Mouse (Mus musculus): ENCODE results near the gene Rffl. TPM values are rescaled to one million over a fixed set of nuclear protein-coding genes. Genes with fewer than 3 reads are reported as not detected.
A peak's percentile ranks its signal among the peaks of the same experiment; 100 is the strongest.

Rffl gene
- polyA plus RNA-seq, 1 experiment: 15.3 TPM

DNA sequence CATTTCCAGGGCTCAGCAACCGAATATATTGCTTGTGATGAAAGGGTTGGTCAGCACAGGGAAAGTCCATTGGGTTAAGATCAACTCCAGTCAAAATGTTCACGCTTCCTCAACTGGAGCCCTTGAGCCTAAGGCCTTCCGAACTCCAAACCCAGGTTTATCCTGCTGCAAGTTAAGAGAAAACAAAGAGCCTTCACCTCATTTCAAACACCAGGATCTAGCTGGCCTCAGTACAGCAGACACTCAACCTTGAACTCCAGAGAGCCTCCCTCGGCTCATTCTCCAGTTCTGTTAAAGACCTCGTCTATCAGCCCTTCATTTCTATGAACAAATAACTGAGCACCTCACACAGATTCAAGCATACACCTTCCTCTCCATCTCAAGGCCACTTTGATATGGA is 90.9 kb downstream of the Rffl start:
- no peaks in the 10 kb centered on the region; the same call in 1 of the 2 replicates for H3K36me3 ChIP-seq (ENCODE audit: control insufficient read depth, insufficient read depth, low read length)
- peak overlapping the region; percentile 22 for H3K4me3 ChIP-seq (ENCODE audit: insufficient read depth, low read depth, low read length)
- TF ChIP-seq POLR2A (IDR thresholded peaks at IDR 0.05; ENCODE audit: low read depth, low read length) (no peak), CTCF (conservative IDR thresholded peaks at IDR 0.05; ENCODE audit: insufficient read depth, insufficient read length, low read depth, low read length) (no peak)
- WGBS: 33% methylated on average over 5 of the region's 5 CpGs
- H3K27ac ChIP-seq (ENCODE audit: insufficient read depth, low read depth, low read length): no peak overlapping the region
- DNase-seq: no peak
- no peaks in the 10 kb centered on the region for H3K27me3 ChIP-seq (replicated peaks; ENCODE audit: control insufficient read depth, insufficient read depth, low read length)
- H3K4me1 ChIP-seq (ENCODE audit: control insufficient read depth, insufficient read depth, low read length): peaks cover 15% of the 10 kb centered on the region

DNA sequence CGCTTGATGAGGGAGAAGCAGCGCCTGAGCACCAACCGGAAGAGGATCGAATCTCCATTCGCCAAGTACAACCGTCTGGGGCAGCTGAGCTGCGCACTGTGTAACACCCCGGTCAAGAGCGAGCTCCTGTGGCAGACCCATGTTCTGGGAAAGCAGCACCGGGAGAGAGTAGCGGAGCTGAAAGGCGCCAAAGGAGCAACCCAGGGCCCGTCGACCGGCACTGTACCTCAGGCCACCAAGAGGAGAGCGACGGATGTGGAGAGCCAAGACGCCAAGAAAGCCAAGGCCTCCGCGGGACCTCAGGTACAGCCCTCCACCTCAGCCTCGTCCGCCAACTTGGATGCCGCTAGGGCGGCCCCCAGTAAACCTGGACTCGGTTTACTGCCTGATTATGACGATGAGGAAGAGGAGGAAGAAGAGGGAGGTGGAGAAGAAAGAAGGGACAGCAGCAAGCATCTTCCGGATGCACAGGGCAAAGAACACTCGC is 106.5 kb downstream of the Rffl start:
- Histone ChIP-seq H3K4me3 (ENCODE audit: insufficient read depth, low read depth, low read length) (peak overlapping the region; percentile 69), H3K27ac (ENCODE audit: insufficient read depth, low read depth, low read length) (peak overlapping the region; percentile 63), H3K27me3 (replicated peaks; ENCODE audit: control insufficient read depth, insufficient read depth, low read length) (no peaks in the 10 kb centered on the region), H3K4me1 (ENCODE audit: control insufficient read depth, insufficient read depth, low read length) (peaks cover 3% of the 10 kb centered on the region; the same call in 1 of the 2 replicates), H3K36me3 (ENCODE audit: control insufficient read depth, insufficient read depth, low read length) (peaks cover 2% of the 10 kb centered on the region; the same call in 1 of the 2 replicates)
- WGBS: under 1% methylated on average over 28 of the region's 28 CpGs
- no peak for DNase-seq
- no peak for TF ChIP-seq CTCF (conservative IDR thresholded peaks at IDR 0.05; ENCODE audit: insufficient read depth, insufficient read length, low read depth, low read length)
- no peak for TF ChIP-seq POLR2A (IDR thresholded peaks at IDR 0.05; ENCODE audit: low read depth, low read length)

DNA sequence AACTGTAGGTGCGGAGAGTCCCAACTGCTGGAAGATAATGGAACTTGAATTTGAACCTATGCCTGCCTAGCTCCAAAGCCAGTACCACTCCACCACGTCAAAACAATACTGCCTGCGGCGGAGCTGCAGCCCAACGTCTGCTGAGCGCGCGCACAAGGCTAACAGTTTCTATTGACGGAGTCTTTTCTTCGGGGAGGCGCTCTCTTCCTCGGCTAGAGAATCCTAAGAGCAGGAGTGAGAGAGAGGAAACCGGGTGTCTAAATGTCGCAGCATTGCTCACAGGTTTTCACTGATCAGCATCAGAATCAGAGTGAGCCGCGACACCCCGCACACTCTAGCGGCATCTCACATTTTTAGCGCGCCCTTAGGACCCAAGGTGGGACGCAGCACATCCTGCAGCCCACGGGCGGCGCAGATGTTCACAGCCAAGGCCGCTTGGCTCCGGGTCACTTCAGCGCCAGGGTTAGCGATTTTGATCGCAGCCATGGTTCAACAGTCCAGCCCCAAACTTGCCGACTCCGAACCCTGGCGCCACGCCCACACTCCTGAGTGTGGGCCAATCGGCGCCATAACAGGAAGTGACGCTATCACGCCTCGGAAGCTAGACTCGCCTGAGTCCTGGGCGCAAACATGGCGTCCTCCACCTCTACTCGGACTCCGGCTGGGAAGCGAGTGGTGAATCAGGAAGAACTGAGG is 107.1 kb downstream of the Rffl start, which contains the start of the genes Cct6b and Zfp830:
Gene Cct6b (minus strand): TSS at position 580 of the 696 bp plus-strand sequence.
Gene Zfp830 (plus strand): TSS at position 604 of the 696 bp plus-strand sequence.
- Histone ChIP-seq H3K27ac (ENCODE audit: insufficient read depth, low read depth, low read length) (peak within 1 kb of the TSS; percentile 77), H3K4me3 (ENCODE audit: insufficient read depth, low read depth, low read length) (peak within 1 kb of the TSS; percentile 69), H3K36me3 (ENCODE audit: control insufficient read depth, insufficient read depth, low read length) (peaks cover 2% of the 10 kb centered on the region; the same call in 1 of the 2 replicates), H3K4me1 (ENCODE audit: control insufficient read depth, insufficient read depth, low read length) (peaks cover 3% of the 10 kb centered on the region; the same call in 1 of the 2 replicates), H3K27me3 (replicated peaks; ENCODE audit: control insufficient read depth, insufficient read depth, low read length) (no peaks in the 10 kb centered on the region)
- TF ChIP-seq POLR2A (IDR thresholded peaks at IDR 0.05; ENCODE audit: low read depth, low read length) (peak; percentile 76), CTCF (conservative IDR thresholded peaks at IDR 0.05; ENCODE audit: insufficient read depth, insufficient read length, low read depth, low read length) (no peak)
- DNase-seq: peak; percentile 98
- under 1% methylated on average over 44 of the region's 44 CpGs for WGBS

DNA sequence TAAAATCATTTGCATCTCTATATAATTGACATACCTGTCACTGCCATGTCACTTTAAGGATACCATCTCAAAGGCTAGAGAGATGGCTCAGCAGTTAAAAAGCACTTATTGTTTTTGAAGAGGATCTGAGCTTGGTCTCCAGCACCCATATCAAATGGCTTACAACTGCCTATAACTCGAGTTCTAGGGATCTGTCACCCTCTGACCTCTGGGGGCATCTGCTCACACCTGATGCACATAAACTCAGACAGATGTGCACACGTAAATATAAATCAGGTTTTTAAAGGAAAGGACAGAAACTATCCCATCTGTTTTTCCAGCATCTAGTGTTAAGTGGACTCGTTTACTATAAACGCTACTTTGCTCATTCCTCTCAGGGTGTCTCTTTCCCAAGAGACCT is 107.7 kb downstream of the Rffl start:
- no peak for DNase-seq
- TF ChIP-seq POLR2A (IDR thresholded peaks at IDR 0.05; ENCODE audit: low read depth, low read length): no peak
- TF ChIP-seq CTCF (conservative IDR thresholded peaks at IDR 0.05; ENCODE audit: insufficient read depth, insufficient read length, low read depth, low read length): no peak
- no peak overlapping the region; the same call in 1 of the 2 replicates for H3K4me3 ChIP-seq (ENCODE audit: insufficient read depth, low read depth, low read length)
- peaks cover 3% of the 10 kb centered on the region; the same call in 1 of the 2 replicates for H3K4me1 ChIP-seq (ENCODE audit: control insufficient read depth, insufficient read depth, low read length)
- H3K36me3 ChIP-seq (ENCODE audit: control insufficient read depth, insufficient read depth, low read length): peaks cover 2% of the 10 kb centered on the region; the same call in 1 of the 2 replicates
- H3K27ac ChIP-seq (ENCODE audit: insufficient read depth, low read depth, low read length): peak overlapping the region; percentile 77; the same call in 1 of the 2 replicates
- H3K27me3 ChIP-seq (replicated peaks; ENCODE audit: control insufficient read depth, insufficient read depth, low read length): no peaks in the 10 kb centered on the region
- WGBS: 5% methylated on average over 4 of the region's 4 CpGs

DNA sequence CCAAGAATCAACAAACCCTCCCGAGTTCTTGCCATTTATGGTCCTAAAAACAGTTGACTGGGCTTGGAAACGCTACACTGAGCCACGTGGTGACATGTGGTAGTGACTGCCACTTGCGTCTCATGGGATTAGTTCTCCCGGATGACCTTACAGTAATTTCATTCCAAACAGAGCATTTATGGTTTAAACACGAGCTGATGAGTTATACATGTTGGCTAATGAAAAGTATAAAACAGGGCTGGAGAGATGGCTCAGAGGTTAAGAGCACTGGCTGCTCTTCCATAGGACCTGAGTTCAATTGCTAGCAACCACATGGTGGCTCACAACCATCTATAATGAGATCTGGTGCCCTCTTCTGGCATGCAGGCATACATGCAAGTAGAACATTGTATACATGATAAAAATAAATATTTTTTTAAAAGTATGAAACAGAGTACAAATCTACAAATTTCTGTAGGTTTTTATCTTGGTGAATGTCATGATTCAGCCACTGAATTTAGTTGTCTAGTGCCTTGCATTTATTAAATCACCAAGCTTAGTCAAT is 108.7 kb downstream of the Rffl start:
- Histone ChIP-seq H3K4me3 (ENCODE audit: insufficient read depth, low read depth, low read length) (no peak overlapping the region), H3K36me3 (ENCODE audit: control insufficient read depth, insufficient read depth, low read length) (peaks cover 2% of the 10 kb centered on the region; the same call in 1 of the 2 replicates), H3K27ac (ENCODE audit: insufficient read depth, low read depth, low read length) (no peak overlapping the region), H3K4me1 (ENCODE audit: control insufficient read depth, insufficient read depth, low read length) (peaks cover 3% of the 10 kb centered on the region; the same call in 1 of the 2 replicates), H3K27me3 (replicated peaks; ENCODE audit: control insufficient read depth, insufficient read depth, low read length) (no peaks in the 10 kb centered on the region)
- TF ChIP-seq POLR2A (IDR thresholded peaks at IDR 0.05; ENCODE audit: low read depth, low read length) (no peak), CTCF (conservative IDR thresholded peaks at IDR 0.05; ENCODE audit: insufficient read depth, insufficient read length, low read depth, low read length) (no peak; the same call in 1 of the 2 replicates)
- DNase-seq: no peak
- 89% methylated on average over 6 of the region's 6 CpGs for WGBS

DNA sequence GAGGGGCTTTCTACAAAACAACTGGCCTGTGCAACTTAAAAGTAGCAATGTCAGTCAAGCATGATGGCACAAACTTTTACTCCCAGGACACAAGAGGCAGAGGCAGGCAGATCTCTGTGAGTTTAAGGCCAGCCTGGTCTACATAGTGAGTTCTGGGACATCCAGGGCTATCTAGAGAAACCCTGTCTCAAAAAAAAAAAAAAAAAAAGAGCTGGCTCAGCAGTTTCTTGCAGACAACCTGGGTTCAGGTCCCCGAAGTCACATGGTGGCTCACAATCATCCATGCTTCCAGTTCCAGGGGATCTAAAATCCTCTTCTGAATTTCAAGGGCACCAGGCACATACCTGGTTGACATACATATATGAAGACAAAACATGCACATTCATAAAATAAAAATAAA is 115.1 kb downstream of the Rffl start:
- H3K27ac ChIP-seq (ENCODE audit: insufficient read depth, low read depth, low read length): no peak overlapping the region
- no peak for DNase-seq
- H3K4me3 ChIP-seq (ENCODE audit: insufficient read depth, low read depth, low read length): no peak overlapping the region
- H3K4me1 ChIP-seq (ENCODE audit: control insufficient read depth, insufficient read depth, low read length): no peaks in the 10 kb centered on the region
- no peak for TF ChIP-seq POLR2A (IDR thresholded peaks at IDR 0.05; ENCODE audit: low read depth, low read length)
- TF ChIP-seq CTCF (conservative IDR thresholded peaks at IDR 0.05; ENCODE audit: insufficient read depth, insufficient read length, low read depth, low read length): no peak
- WGBS: 86% methylated on average over 1 of the region's 1 CpGs
- no peaks in the 10 kb centered on the region for H3K27me3 ChIP-seq (replicated peaks; ENCODE audit: control insufficient read depth, insufficient read depth, low read length)
- no peaks in the 10 kb centered on the region for H3K36me3 ChIP-seq (ENCODE audit: control insufficient read depth, insufficient read depth, low read length)

Other genes with a start within 250 kb of the Rffl start
- 0.26 and 0.38 TPM in 2 replicates for gene Cct6b, start 106.9 kb downstream of the Rffl start, polyA plus RNA-seq (2012; rRNA removed)
- gene Zfp830, start 106.9 kb downstream of the Rffl start, polyA plus RNA-seq (2012; rRNA removed): 7.8 and 9.4 TPM in 2 replicates
- gene Lig3, start 90.1 kb downstream of the Rffl start, polyA plus RNA-seq (2012; rRNA removed): 12.7 and 15.0 TPM in 2 replicates
- 13.7 and 15.7 TPM in 2 replicates for gene Rad51d, start 19.4 kb upstream of the Rffl start, polyA plus RNA-seq (2012; rRNA removed)
- 0.13 and 0.19 TPM in 2 replicates for gene Fndc8, start 20.9 kb upstream of the Rffl start, polyA plus RNA-seq (2012; rRNA removed)
- 16.3 and 16.9 TPM in 2 replicates for gene Nle1, start 37.2 kb upstream of the Rffl start, polyA plus RNA-seq (2012; rRNA removed)
- 5.0 and 7.9 TPM in 2 replicates for gene Unc45b, start 39.3 kb upstream of the Rffl start, polyA plus RNA-seq (2012; rRNA removed)
- 14.1 and 21.4 TPM in 2 replicates for gene Slfn5, start 80.1 kb upstream of the Rffl start, polyA plus RNA-seq (2012; rRNA removed)
- 0.18 and 0.36 TPM in 2 replicates for gene Slfn9, start 120.6 kb upstream of the Rffl start, polyA plus RNA-seq (2012; rRNA removed)
- 0.37 and 1.3 TPM in 2 replicates for gene Slfn8, start 149.6 kb upstream of the Rffl start, polyA plus RNA-seq (2012; rRNA removed)
- gene Slfn2, start 193.9 kb upstream of the Rffl start, polyA plus RNA-seq (2012; rRNA removed): 4.0 and 7.3 TPM in 2 replicates
- gene Slfn1, start 245.6 kb upstream of the Rffl start, polyA plus RNA-seq (2012; rRNA removed): 0.29 and 2.6 TPM in 2 replicates

Data from kidney, adult 2 months (tissue).